Mouse (Mus musculus): ENCODE data around the gene Cdon. TPM values are rescaled to one million over a fixed set of nuclear protein-coding genes. Genes with fewer than 3 reads are reported as not detected.

The Cdon gene
- total RNA-seq, 2 experiments from 2014 or later: 8.5 to 10.4 TPM

DNA sequence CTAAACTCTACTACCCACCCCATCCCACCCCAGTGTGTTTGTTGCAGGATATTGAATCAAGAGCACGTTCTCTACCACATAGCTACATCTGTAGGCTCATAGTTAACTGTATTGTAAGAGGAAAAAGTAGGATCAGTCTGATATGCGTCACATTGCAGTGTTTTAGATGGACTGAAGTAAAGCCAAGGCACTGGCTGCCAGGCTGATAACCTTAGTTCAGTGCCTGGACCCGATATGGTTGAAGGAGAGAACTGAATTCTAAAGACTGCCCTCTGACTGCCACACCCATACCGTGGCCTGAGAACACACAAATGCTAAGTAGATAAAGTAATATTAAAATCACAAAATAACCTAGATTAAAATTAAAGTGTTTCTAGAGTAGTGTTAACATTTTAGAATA is 114.9 kb downstream of the Cdon start:
- no peak for DNase-seq (ENCODE audit: low spot score in 2 of 2)

DNA sequence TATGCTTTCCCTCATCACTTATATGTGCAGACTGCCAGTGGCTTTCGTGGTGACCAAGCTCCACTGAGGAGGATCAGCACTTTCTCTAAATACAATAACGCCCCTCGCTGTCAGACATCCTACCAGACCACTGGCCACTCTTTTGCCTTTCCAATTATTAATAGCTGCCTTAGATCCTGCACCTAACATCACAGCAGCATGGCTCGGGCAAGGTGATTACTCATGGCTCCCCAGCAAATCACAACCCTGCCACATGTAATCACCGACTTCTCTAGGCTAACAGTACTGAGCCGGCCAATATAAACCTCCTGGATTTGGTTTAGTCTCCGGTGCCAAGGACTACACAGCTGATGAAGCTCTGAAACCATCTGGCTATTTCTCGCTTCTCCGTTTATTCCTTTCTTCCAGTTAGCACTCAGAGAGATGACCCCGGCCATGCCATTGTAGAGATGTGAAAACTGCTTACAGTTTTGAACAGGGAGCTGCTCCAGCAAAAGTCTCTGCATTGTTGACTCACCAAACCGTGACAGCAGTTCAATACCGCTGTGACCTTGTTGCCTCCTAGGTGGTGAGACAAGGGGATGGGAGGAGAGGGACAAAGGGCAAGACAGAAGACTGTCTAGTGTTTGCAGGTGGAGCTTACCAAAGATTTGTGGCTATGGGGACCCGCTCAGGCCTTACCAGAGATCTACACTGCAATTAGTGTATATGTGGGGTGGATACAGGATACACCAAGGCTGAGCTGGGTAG is 118.2 kb downstream of the Cdon start:
- no peak for DNase-seq (ENCODE audit: low spot score in 2 of 2)

DNA sequence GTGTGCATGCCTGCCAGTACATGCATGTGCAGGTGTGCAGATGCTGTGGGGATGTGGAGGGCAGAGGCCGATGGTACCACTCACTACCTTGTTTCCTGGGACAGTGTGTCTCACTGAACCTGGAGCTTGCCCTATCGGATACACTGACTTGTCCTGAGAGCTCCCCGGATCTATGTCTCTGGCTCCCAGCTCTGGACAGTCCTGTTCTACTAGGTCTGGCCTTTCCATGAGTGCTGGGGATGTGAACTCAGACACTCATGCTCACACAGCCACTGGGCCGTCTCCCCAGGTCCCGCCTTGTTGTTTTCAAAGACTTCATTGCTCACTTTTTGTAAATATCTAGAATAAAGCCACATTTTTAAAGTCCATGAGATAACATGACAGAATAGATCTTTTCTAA is 120.1 kb downstream of the Cdon start:
- no peak for DNase-seq (ENCODE audit: low spot score in 2 of 2)

DNA sequence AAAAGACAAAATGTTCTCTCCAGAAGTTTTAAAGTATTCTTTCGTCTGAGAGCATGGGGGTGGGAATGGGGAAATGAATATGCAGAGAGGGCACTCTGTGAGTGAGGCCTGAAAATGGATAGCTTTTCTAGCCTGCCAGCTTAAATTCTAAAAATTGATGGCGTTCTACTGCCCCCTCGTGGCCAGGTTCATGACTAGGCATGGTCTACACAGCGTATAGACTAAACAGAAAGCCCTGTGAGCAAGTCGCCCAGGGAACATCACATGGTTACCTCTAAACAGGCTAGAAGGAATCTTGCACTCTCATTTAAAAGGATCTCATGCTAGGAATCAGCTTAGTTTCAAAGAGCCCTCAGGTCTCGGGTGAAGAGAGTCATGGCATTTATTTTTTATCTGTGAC is 120.6 kb downstream of the Cdon start:
- peak; percentile 69 to 71 for DNase-seq (ENCODE audit: low spot score in 2 of 2)

DNA sequence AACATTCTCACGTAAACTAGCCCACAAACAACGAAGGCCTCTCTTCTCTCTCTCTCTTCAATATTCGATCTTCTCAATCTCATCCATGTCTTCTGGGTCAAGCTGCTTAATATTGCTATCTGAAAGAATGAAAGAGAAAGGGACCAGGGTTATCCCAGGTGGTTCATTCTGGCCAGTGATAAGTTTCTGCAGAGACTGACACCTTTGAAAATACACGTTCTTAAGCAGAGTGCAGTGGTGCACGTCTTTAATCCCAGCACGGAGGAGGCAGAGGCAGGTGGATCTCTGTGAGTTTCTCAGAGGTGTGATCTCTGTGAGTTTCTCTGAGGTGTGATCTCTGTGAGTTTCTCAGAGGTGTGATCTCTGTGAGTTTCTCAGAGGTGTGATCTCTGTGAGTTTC is 121.0 kb downstream of the Cdon start:
- no peak for DNase-seq (ENCODE audit: low spot score in 2 of 2)

DNA sequence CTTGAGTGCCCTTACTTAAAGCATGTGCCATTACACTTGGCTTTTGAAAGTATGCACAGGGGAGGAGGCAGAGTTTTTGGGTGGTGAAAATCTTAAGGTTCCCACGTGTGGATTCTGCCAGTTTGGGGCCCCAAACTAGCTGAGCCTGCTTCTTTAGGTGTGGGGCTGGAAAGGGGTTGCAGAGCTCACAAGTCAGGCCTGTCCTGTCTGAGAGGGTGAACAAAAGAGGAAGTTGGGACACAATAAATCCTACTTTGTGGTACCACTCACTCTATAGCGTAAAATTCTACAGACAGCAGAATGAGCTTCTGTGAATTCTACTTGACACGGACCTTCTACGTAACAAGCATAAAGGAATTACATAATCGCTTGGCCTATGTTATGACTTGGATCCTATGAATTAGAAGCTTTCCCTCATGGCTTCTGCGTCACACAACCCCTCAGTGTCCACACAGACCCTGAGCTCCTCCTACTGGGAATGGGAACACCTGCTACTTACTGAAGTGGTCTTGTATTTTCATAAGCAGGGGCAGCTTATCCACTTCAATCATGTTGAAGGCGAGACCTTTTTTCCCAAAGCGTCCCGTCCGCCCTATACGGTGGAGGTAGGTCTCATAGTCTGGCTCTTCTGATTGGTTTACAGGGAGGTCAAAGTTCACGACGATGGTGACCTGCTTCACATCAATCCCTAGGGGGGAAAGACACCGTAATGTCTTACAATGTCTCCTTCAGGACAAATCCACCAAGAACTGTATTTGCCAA is 122.4 kb downstream of the Cdon start:
- no peak for DNase-seq (ENCODE audit: low spot score in 2 of 2)

DNA sequence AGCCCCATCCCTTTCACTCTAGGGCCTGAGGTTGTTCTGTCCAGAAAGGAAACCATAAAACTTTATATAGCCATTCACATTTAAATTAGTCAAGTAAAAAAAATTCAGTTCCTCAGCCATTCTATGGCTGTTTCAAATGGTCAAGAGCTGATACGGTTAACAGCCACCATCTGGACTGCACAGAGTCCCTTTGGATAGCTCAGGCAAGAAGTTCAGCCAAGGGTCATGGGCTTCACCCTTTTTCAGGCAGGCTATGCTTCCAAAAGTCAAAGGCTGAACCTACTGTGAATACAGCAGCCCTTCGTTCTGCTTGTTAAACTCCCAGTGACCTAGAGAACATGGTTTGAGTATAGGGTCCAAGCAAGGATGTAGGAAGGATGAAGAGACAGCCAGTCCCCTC is 123.7 kb downstream of the Cdon start:
- DNase-seq (ENCODE audit: low spot score in 2 of 2): no peak

DNA sequence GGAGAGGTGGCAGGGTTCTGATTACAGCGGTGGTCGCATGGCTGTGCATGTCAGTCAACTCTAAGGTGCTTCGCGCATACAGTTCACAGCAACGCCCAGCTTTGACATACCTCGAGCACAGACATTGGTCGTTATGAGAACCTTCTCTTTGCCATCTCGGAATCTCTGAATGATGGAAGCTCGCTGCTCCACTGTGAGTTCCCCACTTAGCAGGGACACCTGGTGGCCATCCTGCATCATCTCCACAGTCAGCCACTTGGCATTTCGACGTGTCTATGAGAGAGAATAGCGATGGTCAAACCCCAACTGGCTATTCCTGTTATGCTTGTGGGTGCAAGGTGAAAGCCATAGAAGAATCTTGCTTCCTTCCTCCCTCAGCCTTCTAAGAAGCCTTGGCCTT is 124.8 kb downstream of the Cdon start:
- no peak for DNase-seq (ENCODE audit: low spot score in 2 of 2)

DNA sequence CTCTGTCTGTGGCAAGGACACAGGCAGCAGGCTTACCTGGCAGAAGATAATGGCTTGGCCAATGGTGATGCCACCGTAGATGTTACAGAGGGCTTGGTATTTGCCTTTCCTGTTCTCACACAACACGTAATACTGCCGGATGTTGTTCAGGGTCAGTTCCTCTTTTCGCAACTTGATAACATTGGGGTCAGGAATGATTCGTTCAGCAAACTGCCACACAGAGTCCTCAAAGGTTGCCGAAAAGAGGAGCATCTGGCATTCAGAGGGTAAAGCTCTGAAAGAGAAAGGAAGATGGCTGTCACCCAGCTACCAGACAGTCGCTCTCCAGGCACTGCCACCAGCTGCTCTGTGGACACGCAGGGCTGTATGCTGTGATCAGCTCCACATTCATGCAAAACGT is 125.8 kb downstream of the Cdon start:
- no peak for DNase-seq (ENCODE audit: low spot score in 2 of 2)

DNA sequence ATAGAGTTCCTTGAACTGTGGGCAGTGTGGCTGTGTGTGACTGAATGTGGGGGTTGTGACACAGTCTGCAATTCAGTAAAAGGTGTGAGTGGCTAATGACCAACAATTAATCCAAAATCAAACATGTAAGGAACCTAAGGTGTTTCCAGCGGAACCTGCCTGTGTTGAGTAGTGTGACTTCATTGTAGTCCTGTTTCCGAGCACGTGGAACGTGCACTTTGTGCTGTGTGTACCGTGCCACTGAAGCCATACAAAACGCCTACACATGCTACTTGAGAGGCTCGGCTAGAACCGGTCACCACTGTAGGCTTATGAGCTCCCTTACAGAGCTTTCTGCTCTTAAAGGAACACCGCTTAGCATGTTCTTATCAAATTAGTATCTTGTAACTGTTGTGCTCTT is 127.5 kb downstream of the Cdon start:
- DNase-seq (ENCODE audit: low spot score in 2 of 2): no peak

DNA sequence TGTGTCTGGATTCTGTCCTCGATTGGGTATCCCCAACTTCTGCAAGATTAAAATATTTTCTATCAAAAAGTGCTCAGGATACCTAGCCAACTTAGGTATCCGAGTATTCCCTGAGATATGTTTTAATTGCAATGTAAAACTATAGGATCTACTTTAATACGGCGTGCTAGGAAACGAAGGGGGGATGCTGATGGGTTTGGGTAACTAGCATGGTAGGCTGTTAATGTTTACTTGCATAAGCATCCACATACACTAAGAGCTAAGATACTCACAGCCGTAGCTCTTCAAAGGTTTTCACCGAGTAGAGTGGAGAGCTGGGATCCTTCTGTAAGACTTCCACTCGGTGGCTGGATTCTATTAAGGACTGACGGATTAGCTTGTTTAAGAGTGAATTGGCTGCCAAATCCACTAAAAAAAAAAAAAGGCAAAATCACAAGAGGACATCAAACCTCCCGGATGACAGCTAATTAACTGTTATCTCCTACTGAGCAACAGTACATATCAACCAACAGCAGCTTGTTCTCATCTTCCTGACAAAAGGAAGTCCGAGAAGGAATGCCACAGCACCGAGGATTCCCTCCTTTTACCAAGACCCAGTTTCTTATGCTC is 135.7 kb downstream of the Cdon start:
- DNase-seq (ENCODE audit: low spot score in 2 of 2): no peak

Other genes starting within 250 kb of the Cdon start
- 10 to 100 TPM; 17.5 to 18.5 TPM for gene Dcps, start 245.1 kb upstream of the Cdon start, total RNA-seq (2021)
- 10 to 100 TPM; 63.1 to 67.3 TPM for gene Srpr, start 221.0 kb upstream of the Cdon start, total RNA-seq (2021)
- 1 to 10 TPM; 3.1 to 4.4 TPM for gene Tirap, start 220.8 kb upstream of the Cdon start, total RNA-seq (2021)
- gene Foxred1, start 210.1 kb upstream of the Cdon start, total RNA-seq (2021): 10 to 100 TPM; 41.5 to 46.4 TPM
- gene Fam118b, start 153.3 kb upstream of the Cdon start, total RNA-seq (2021): 10 to 100 TPM; 24.5 to 28.6 TPM
- 10 to 100 TPM; 10.1 to 10.9 TPM for gene Rpusd4, start 153.3 kb upstream of the Cdon start, total RNA-seq (2021)
- not detected for gene Gm1113, start 97.1 kb downstream of the Cdon start, total RNA-seq (2021)
- gene Ddx25, start 137.4 kb downstream of the Cdon start, total RNA-seq (2021): 10 to 100 TPM; 13.8 to 14.7 TPM
- gene Pus3, start 137.5 kb downstream of the Cdon start, total RNA-seq (2021): 10 to 100 TPM; 12.7 to 13.7 TPM
- 1 to 10 TPM in 1 of 2 experiments, under 1 TPM in 1; 0.74 to 1.6 TPM for gene Pate2, start 149.2 kb downstream of the Cdon start, total RNA-seq (2021)
- gene Hyls1, start 149.3 kb downstream of the Cdon start, total RNA-seq (2021): 10 to 100 TPM in 1 of 2 experiments, 1 to 10 TPM in 1; 9.2 to 10.6 TPM
- gene Pate4, start 190.8 kb downstream of the Cdon start, total RNA-seq (2021): not detected
- gene Pate3, start 227.1 kb downstream of the Cdon start, total RNA-seq (2021): not detected